Mouse (Mus musculus): Measurements from ENCODE around the gene Acoxl. TPM values are rescaled to one million over a fixed set of nuclear protein-coding genes. Genes with fewer than 3 reads are reported as not detected.
"Not testable (repeated sequence)": the region's sequence is repeated elsewhere in the genome, so short reads cannot be mapped to it uniquely, and the experiment has no call there.

Gene Acoxl
- polyA plus RNA-seq, 1 experiment = not detected

DNA sequence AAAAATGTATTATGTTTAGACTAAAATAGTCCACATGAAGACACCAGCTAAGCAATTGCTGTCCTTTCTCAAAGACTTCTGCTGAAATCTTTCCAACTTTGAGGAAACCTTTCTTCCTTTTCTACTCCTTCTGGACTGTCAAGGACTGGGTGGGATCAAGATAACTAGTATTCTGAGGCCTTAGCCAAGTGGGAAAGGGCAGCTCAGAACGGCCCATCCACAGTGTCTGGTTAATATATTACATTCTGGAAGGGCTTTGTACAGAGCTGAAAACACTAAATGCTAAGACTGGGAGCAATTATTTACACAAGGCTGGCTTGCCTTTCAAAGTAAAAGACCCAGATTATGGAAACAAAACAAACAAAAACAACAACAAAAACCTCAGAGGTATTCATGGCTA is 256.6 kb downstream of the Acoxl start:
- 43% methylated on average over 1 of the region's 1 CpGs for WGBS
- TF ChIP-seq POLR2A (IDR thresholded peaks at IDR 0.05; ENCODE audit: insufficient read depth, low read depth, low read length) = no peak
- no peak for TF ChIP-seq CTCF (IDR thresholded peaks at IDR 0.05; ENCODE audit: insufficient read depth, low read depth, low read length)
- Histone ChIP-seq H3K4me3 (ENCODE audit: insufficient read depth, low read depth, low read length) (no peak overlapping the region), H3K4me1 (ENCODE audit: control insufficient read depth, insufficient read depth, low read length) (peaks cover 15% of the 10 kb centered on the region), H3K27ac (ENCODE audit: insufficient read depth, low read depth, low read length) (no peak overlapping the region)

DNA sequence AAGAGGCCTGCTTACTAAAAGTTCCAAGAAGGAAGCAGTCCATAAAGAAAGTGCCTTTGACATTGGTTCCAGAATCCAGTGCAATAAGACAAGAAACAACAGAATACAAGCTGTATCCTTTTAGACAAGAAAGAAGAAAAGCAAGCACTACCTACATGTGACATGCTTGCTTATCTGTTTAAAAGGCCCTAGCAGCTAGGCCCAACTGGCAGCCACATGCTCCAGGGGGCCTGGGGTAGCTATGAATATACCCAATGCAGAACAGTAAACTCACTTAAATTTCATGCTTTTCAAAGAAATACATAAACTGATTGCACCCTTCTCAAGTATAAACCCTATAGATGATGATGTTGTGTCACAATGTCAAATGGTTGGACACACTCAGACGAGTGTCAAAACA is 257.4 kb downstream of the Acoxl start:
- Histone ChIP-seq H3K4me1 (ENCODE audit: control insufficient read depth, insufficient read depth, low read length) (peaks cover 15% of the 10 kb centered on the region), H3K4me3 (ENCODE audit: insufficient read depth, low read depth, low read length) (no peak overlapping the region), H3K27ac (ENCODE audit: insufficient read depth, low read depth, low read length) (no peak overlapping the region)
- WGBS = 93% methylated on average over 1 of the region's 1 CpGs
- no peak for TF ChIP-seq POLR2A (IDR thresholded peaks at IDR 0.05; ENCODE audit: insufficient read depth, low read depth, low read length)
- no peak for TF ChIP-seq CTCF (IDR thresholded peaks at IDR 0.05; ENCODE audit: insufficient read depth, low read depth, low read length)

DNA sequence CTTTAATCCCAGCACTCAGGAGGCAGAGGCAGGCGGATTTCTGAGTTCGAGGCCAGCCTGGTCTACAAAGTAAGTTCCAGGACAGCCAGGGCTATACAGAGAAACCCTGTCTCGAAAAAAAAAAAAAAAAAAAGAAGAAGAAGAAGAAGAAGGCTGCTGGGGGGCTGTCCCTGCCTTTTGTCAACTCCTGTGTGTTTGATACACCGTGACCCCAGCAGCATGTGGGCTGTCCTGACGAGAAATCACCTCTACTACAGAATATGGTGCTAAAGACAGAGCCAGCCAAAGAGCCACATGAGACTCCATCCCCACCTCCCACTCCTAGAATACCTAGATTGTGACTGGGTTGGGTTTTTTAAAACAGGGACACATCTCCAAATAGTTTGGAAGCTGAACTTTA is 259.4 kb downstream of the Acoxl start:
- WGBS = 95% methylated on average over 4 of the region's 5 CpGs
- not testable (repeated sequence) for H3K27ac ChIP-seq (ENCODE audit: insufficient read depth, low read depth, low read length); H3K4me3 ChIP-seq (ENCODE audit: insufficient read depth, low read depth, low read length); H3K4me1 ChIP-seq (ENCODE audit: control insufficient read depth, insufficient read depth, low read length)

DNA sequence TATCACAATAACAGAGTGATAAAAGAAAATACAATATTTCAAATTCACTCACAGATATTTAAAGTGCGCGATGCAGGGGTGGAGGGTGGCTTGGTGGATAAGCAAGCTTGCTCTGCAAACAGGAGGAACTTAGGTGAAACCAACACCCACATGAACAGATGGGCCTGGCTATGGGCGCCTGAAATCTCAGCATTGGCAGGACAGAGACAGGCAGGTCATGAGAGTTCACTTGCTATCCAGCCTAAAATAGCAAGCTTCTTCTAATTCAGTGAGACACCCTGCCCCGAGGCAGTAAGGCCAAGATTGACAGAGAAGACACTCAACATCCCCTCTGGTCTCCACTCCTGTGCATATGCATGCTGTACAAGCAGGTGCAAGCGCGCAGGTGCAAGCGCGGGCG is 263.4 kb downstream of the Acoxl start:
- H3K27ac ChIP-seq (ENCODE audit: insufficient read depth, low read depth, low read length) = no peak overlapping the region
- TF ChIP-seq CTCF (IDR thresholded peaks at IDR 0.05; ENCODE audit: insufficient read depth, low read depth, low read length) (no peak), POLR2A (IDR thresholded peaks at IDR 0.05; ENCODE audit: insufficient read depth, low read depth, low read length) (no peak)
- 91% methylated on average over 9 of the region's 9 CpGs for WGBS

DNA sequence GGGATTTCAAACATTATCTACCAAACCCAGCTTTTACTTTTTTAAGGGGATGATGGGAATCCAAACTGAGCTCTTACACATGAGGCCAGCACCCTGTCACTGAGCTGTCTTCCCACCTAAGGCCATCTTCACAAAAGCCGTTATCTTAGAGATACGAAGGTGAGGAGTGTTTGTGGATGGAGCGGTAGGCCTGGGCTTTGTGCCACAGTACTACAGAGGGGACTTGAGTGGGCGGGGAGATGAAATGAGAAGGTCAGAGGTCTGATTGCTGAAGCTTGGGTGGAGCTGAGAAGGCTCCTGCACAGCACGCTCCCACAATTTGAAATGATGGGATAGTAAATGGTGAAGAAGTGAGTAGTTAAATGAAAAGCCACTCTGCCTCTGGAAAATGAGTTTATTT is 266.1 kb downstream of the Acoxl start:
- 88% methylated on average over 5 of the region's 5 CpGs for WGBS
- Histone ChIP-seq H3K4me3 (ENCODE audit: insufficient read depth, low read depth, low read length) (no peak overlapping the region), H3K27ac (ENCODE audit: insufficient read depth, low read depth, low read length) (no peak overlapping the region), H3K4me1 (ENCODE audit: control insufficient read depth, insufficient read depth, low read length) (no peaks in the 10 kb centered on the region)
- no peak for TF ChIP-seq CTCF (IDR thresholded peaks at IDR 0.05; ENCODE audit: insufficient read depth, low read depth, low read length)
- TF ChIP-seq POLR2A (IDR thresholded peaks at IDR 0.05; ENCODE audit: insufficient read depth, low read depth, low read length) = no peak

More for the DNA sequence above, 263.4 kb downstream of the Acoxl start:
- Histone ChIP-seq H3K4me1 (ENCODE audit: control insufficient read depth, insufficient read depth, low read length) (no peaks in the 10 kb centered on the region), H3K4me3 (ENCODE audit: insufficient read depth, low read depth, low read length) (no peak overlapping the region)

DNA sequence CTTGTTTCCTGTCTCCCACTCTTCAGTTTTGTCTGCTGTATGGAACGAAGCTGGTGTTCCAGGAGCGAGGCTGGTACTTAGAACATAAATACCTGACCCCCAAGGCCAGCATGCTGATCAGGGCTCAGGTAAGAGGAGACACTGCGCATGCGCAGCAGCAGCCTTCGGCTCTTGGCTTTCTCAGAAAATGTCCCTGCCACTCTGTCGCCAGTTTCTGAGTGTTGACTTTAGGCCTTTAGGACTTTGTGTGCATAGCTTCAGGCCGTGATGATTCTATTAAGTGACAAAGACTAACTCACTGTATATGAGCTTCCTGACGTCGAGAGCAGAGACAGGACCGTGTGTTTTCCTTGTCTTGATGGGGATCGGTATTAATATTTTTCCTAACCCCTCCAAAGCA is 267.0 kb downstream of the Acoxl start:
- Histone ChIP-seq H3K27ac (ENCODE audit: insufficient read depth, low read depth, low read length) (no peak overlapping the region), H3K4me3 (ENCODE audit: insufficient read depth, low read depth, low read length) (no peak overlapping the region), H3K4me1 (ENCODE audit: control insufficient read depth, insufficient read depth, low read length) (no peaks in the 10 kb centered on the region)
- TF ChIP-seq POLR2A (IDR thresholded peaks at IDR 0.05; ENCODE audit: insufficient read depth, low read depth, low read length) = no peak
- no peak for TF ChIP-seq CTCF (IDR thresholded peaks at IDR 0.05; ENCODE audit: insufficient read depth, low read depth, low read length)
- 93% methylated on average over 11 of the region's 11 CpGs for WGBS

DNA sequence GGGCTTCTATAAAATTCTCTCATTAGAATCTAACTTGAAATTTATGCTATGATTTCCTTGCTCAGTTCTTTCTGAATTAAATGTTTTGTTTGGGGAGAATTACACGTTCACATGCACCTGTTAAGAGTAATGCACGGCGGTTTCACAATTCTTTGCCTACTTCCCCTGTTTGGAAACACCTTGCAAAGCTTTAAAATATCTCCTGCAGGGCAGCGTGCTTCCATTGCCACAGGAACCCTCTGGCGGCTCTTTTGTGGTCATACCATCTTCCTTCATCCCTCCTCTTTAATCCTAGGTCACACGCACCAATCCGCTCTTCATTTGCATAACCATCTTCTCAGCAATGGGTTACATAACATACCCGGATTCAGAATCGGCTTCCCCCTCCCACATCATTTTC is 272.9 kb downstream of the Acoxl start:
- no peaks in the 10 kb centered on the region for H3K4me1 ChIP-seq (ENCODE audit: control insufficient read depth, insufficient read depth, low read length)
- no peak overlapping the region for H3K4me3 ChIP-seq (ENCODE audit: insufficient read depth, low read depth, low read length)
- no peak for TF ChIP-seq CTCF (IDR thresholded peaks at IDR 0.05; ENCODE audit: insufficient read depth, low read depth, low read length)
- TF ChIP-seq POLR2A (IDR thresholded peaks at IDR 0.05; ENCODE audit: insufficient read depth, low read depth, low read length) = no peak
- no peak overlapping the region for H3K27ac ChIP-seq (ENCODE audit: insufficient read depth, low read depth, low read length)
- WGBS = 71% methylated on average over 9 of the region's 9 CpGs

DNA sequence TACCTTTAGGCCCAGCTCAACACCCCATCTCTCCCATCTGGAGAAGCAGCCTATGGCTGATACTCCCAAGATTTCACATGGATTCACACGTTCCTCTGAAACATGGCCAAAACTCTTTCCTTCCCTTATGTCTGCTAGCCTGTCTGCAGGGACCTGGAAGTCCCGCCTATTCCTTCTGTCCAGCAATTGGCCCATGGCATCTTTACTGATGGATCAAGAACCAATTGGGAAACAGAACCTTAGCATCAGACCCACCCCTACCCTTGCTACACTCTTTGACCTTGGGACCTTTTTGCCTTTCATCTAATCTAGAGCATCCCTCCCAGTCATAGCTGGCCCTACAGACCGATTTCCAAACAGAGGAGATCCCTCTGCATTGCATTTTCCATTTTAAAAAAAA is 275.9 kb downstream of the Acoxl start:
- TF ChIP-seq POLR2A (IDR thresholded peaks at IDR 0.05; ENCODE audit: insufficient read depth, low read depth, low read length) (no peak), CTCF (IDR thresholded peaks at IDR 0.05; ENCODE audit: insufficient read depth, low read depth, low read length) (no peak)
- no peak overlapping the region for H3K27ac ChIP-seq (ENCODE audit: insufficient read depth, low read depth, low read length)
- no peaks in the 10 kb centered on the region for H3K4me1 ChIP-seq (ENCODE audit: control insufficient read depth, insufficient read depth, low read length)
- no peak overlapping the region for H3K4me3 ChIP-seq (ENCODE audit: insufficient read depth, low read depth, low read length)
- WGBS = 89% methylated on average over 3 of the region's 3 CpGs

DNA sequence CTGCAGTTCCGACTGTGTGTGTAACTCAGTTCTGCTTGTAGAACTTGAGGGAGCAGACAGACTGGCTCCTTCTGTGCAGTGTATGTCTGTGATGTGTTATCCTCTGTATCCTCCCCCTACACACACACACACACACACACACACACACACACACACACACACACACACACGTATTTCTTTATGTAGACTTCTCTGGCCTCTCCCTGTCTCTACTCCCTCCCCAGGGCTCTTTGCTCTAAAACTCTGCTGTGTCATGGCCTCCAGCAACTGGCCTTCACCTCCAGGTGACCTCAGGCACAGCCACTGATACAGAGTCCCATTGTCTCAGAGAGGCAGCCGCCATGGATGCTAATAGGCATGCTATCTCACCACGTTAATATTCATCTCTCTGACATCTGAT is 276.9 kb downstream of the Acoxl start:
- TF ChIP-seq POLR2A (IDR thresholded peaks at IDR 0.05; ENCODE audit: insufficient read depth, low read depth, low read length) (no peak), CTCF (IDR thresholded peaks at IDR 0.05; ENCODE audit: insufficient read depth, low read depth, low read length) (no peak)
- Histone ChIP-seq H3K27ac (ENCODE audit: insufficient read depth, low read depth, low read length) (no peak overlapping the region), H3K4me1 (ENCODE audit: control insufficient read depth, insufficient read depth, low read length) (no peaks in the 10 kb centered on the region), H3K4me3 (ENCODE audit: insufficient read depth, low read depth, low read length) (no peak overlapping the region)
- WGBS = 82% methylated on average over 4 of the region's 4 CpGs

DNA sequence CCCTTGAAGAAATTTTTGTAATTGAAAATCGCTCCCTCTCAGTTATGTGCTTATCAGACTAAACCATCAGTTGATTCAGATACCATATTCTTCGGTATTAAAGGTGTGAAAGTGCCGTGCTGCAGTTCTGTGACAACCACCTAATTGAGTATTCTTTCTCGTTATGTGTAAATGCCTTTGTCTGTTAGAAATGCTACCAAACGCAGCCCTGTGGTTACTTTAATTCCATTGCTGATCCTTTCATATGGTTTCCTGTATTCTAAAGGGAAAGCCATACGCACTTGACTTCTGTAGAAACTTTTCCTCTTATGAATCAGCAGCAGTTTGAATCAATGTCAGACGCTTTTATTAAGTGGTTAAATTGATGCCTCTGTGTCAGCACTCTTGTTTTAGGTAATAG is 278.9 kb downstream of the Acoxl start:
- no peak overlapping the region for H3K27ac ChIP-seq (ENCODE audit: insufficient read depth, low read depth, low read length)
- H3K4me1 ChIP-seq (ENCODE audit: control insufficient read depth, insufficient read depth, low read length) = peaks cover 1% of the 10 kb centered on the region; the same call in 1 of the 2 replicates
- whole genome bisulfite sequencing = 84% methylated on average over 7 of the region's 7 CpGs
- no peak overlapping the region for H3K4me3 ChIP-seq (ENCODE audit: insufficient read depth, low read depth, low read length)
- TF ChIP-seq CTCF (IDR thresholded peaks at IDR 0.05; ENCODE audit: insufficient read depth, low read depth, low read length) = no peak
- TF ChIP-seq POLR2A (IDR thresholded peaks at IDR 0.05; ENCODE audit: insufficient read depth, low read depth, low read length) = no peak

Data from olfactory bulb, adult 2 months (tissue).